Mouse (Mus musculus) heart, adult 11 months (tissue): ENCODE results near the gene Ccer2.
A peak's percentile ranks its signal among the peaks of the same experiment; 100 is the strongest.

Experiments
- DNase-seq: peaks from one replicate; pipeline ENCODE4 v3.0.0; 2022

Ccer2 gene

DNA sequence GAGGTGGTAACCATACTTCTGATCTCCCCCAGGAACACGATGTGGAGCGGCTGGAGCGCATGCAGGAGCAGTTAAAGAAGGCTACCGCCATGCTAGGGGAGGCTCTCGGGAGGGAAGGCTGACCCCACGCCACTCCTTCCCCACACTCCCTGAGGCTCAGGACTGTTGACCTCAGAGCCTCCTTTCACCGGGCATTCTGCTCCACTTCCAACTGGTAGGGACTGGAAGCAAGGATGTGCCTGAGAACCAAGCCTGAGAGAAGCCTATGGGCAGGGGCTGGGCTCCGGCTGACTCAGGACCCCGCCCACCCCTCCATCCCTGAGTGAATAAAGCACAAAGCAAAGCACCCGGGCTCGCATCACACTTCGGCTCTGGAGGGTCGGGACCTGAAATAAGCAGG lies 2.6 kb downstream of the Ccer2 start:
- DNase-seq = peak; percentile 86

DNA sequence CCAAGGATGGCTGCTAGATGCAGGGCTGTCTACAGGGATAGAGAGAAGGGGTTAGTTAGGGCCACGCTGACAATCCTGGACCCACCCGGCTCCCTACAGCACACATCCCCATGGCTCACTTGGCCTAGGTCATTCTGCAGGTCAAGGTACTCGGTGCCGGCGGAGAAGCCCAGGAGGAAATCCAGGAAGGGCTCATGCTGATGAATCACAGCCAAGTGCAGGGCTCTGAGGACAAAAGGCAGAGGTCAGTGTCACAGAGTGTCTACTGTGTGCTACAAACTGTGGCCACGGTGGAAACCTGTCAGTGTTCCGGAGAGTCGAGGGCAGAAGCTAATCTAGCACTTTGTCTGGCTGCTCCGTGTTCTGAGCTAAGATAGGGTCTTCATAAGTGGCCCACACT lies 5.9 kb downstream of the Ccer2 start:
- no peak for DNase-seq

DNA sequence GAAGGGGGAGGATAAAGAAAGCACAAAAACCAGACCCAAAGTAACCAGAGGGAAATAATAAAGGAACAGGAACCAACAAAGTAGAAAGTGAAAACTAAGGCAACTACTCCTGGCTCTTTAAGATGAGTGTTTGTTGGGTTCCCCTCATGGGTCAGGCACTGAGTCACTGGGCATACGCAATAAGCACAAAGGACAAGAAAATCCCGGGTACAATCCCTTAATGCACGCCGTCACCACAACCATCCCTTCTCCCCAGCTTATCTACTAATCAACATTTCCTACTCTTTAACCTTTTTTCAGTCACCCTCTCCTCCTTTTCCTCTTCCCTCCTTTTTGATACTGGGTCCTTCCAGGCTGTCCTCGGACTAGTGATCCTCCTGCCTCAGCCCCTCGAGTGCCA lies 9.2 kb downstream of the Ccer2 start:
- peak; percentile 83 for DNase-seq

DNA sequence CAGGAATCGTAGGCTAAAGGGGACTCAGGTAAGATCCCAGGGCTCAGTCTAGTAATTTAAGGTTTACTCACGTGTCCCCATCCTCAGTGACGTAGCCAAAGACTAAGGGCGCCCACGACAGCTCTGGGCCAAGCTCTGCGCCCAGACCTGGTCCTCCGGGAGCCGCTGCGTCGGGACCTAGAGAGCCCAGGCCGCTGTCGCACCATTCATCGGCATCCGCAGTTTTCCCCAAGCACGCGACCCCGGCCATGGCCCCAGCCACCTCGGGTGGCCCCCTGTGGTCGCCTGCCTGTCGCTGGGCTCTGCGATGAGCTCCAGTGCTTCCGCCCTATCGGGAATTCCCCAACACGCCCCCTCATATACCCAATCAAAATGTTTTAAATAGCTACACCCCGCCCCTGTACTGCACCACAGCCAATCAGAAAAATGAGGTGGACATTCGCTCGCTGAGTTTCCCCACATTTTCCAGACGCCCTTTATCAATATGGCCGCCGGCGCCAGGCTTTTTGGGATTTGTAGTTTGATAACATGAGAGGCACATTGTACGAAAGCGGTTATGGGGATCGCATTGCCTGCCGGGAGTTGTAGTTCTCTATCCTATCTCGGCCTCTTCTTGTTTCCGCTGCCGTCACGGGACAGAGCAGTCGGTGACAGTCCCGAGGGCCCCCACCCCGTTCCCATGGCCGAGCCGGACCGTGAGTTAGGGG lies 10.4 kb downstream of the Ccer2 start, which contains the start of gene Sirt2:
Gene Sirt2, plus strand, starts transcription at position 563 of the 707 bp plus-strand sequence.
- peak; percentile 100 for DNase-seq

DNA sequence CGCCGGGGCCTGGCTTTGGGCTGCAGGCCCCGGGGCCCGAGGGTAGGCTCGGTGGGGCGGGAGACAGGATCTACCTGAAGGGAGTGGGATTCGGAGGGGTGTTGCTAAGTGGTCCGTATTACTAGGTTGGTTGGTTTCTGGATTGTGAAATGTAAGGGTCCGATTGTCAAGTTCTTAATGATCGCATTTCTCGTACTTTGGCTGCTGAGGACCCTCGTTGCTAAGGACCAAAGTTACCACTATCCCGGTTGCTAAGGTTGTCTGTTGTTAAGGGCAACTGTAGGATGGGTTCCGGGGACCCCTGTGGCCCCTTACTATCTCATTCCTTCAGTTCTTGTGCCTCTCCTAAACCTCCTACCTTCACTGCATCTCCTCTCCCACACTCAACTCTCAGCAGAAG lies 10.9 kb downstream of the Ccer2 start:
- DNase-seq = no peak

DNA sequence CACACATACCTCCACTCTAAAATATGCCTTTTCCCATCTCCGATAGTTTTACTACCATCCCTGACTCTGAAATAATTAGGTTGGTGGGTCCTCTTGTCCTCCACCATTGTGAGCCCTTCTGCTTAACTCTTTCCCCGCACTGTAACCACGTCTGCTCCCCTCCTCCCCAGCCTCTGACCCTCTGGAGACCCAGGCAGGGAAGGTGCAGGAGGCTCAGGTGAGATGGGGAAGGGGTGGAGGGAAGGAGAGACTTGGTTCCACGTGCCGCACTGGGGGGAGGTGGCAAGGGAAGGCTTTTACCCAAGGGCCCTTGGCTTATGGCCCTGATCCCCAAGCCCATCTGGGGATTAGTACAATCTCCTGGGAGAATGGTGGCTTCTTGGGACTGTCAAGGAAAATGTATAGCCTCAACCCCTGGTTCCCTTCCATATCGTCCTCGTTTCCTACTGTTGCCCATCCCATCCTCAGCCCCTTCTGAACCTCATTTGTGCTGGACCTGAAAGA lies 11.5 kb downstream of the Ccer2 start, which contains the start of gene Nfkbib:
Gene Nfkbib, minus strand, starts transcription at position 51 of the 504 bp plus-strand sequence.
- peak; percentile 89 for DNase-seq

DNA sequence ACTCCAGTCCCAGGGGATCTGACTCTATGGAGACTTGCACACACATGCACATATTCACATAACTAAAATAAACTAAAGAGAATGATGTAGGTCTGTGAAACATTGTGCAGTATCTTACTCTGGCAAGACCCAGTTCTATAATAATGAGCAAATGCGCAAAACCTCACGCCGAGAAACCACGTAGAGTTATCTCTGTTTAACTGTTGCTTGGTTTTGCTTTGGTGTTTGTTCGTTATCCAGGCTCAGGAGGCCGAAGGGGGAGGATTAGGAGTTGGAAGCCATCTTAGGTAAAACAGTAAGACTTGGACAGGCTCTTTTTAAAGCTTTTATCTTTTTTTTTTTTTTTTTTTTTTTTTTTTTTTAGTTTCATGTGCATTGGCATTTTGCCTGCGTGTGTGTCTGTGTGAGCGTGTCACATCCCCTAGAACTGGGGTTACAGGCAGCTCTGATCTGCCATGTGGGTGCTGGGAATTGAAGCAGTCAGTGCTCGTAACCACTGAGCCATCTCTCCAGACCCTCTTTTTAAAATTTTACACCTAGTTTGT lies 13.5 kb downstream of the Ccer2 start:
- DNase-seq = no peak

DNA sequence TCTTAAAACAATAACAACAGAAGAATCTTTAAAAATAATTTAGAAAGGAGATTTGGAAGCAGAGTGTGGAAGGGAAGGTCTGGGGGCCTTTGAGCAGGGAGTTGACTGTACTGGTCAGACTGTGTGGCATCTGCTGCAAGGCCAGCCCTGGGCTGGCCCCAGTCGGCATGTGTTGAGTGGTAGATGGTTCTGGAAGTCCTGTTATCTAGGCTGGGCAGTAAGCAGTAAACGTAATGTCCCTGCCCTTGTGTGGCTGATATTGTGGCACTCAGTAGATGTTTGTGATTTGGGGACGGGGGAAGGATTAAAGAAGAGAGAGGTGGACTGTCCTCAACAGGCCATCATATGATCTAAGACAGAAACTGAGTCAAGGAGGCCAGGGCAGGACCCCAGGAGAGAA lies 14.3 kb downstream of the Ccer2 start:
- no peak for DNase-seq

DNA sequence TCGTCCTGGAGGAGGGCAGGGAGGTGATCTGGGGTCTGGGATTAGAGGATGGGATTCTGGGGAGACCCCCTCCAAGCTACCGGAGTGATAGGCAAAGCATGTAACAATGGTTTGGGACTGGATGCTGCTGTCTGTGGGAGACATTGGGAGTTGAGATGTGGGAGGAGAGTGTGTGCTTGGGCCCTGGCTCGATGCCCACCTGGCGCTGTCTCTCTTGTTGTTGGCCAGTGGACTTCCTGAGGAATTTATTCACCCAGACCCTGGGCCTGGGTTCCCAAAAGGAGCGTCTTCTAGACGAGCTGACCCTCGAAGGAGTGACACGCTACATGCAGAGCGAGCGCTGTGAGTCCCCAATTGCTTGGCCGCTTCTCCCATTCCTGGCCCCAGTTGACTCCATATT lies 15.9 kb downstream of the Ccer2 start:
- DNase-seq = no peak

DNA sequence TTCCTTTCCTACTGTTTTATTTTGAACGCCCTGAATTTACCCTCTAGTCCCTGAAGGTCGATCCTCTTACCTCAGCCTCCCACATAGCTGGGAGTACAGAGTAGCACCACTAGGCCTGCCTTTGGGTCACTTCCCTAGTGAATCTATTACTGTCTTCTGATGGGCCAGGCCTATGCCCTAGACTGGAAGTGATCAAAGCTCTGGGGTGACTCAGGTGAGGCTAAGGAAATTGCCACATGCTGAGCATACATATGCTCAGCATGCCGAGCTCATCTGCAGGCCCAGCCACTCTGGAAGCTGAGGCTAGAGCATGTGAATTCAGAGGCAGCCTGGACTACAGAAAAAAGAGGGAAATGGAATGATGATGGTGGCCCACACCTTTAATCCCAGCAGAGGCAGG lies 17.2 kb downstream of the Ccer2 start:
- no peak for DNase-seq

DNA sequence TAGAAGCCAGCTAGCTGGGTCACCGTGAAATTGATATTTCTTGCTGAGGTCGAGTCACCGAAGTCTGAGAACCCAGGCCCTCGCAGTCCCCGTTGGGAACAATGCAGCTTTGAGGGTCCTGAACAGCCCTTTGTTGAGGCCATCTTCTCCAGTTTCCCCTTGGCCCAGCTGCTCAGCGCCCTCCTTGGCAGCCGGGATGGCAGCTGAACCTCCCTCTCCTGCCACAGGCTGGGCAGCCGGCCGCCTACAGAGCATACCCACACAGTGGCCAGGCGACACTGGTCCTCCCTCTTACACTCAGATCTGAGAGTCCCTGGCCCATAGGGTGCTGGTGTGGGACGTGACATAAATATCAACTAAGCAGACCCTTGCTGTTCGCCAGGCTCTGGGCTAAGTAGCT lies 18.2 kb downstream of the Ccer2 start:
- DNase-seq = no peak

DNA sequence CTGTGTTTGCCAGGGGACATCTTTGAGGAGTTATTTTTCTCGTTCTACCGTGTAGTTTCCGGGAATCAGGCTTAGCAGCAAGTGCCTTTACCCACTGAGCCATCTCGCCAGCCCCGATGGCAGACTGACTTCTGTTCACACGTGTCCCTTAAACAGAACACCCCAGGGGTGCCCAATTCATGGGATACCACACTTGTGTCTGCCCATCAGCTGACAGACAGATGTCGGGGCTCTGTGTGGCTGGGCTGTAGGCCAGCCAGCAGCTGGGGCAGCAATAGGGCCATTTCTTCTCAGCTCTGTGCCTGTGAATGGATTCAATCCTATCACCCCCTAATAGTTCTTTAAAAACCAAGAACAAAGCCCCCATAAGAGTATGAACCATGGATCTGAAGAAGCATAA lies 19.2 kb downstream of the Ccer2 start:
- no peak for DNase-seq

DNA sequence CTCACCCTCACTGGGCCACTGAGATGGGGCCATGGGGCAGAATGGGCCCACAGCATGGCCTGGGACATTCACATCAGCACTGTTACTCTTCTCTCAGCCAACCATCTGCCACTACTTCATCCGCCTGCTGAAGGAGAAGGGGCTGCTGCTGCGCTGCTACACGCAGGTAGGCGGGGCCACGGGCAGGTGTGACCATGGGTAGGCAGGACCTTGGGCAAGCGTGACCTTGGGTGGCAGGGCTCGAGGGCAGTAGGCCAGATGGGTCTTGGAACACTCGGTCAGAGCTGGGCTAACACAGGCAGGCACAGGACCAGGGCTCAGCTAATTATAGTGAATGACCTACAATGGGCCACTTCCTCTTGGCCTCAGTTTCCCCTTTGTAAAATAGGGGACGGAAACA lies 22.9 kb downstream of the Ccer2 start:
- DNase-seq = no peak

DNA sequence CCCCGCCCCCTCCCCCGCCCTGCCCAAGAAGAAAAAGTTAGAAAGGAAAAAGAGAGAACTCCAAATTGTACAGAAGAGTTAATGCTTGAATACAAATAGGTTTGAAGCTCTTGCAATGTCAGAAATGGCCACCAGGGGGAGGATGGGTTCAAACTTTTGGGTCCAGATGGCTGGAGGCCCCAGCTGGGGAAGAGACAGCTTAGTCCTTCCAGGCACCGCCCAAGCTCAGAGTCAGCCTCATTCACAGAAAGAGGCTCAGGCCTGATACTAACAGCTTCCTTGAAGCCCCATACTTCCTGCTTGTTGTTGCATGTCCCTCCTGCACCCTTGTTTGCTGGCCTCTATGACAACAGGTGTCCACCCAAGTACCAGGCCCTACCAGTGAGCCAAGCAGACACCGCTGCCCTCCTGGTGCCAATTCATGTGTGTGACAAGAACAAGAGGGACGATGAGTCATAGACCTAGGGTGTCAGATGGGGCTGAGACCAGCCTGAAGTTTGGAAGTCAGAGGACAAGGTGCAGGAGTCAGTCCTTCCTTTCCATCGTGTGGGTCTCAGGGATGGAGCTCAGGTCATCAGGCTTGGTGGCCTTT lies 24.2 kb downstream of the Ccer2 start:
- DNase-seq = peak; percentile 98

DNA sequence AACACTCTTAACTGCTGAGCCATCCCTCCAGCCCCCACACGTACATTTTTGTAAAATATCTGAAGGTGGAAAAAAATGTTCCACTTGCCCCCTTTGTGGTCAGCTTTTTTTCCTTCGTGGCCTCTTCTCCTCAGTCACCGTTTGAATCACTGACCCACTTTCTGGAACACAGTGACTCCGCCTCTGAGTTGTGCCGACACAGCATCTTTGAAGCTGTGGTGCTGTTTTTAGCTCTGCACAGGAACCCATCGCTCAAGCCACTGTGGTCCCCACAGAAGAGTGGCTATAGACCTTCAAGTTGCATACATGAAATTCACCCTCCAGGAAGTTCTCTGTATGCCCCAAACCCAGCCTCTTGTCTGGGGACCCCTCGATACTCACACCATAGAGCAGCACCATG lies 24.9 kb downstream of the Ccer2 start:
- DNase-seq = peak; percentile 95

DNA sequence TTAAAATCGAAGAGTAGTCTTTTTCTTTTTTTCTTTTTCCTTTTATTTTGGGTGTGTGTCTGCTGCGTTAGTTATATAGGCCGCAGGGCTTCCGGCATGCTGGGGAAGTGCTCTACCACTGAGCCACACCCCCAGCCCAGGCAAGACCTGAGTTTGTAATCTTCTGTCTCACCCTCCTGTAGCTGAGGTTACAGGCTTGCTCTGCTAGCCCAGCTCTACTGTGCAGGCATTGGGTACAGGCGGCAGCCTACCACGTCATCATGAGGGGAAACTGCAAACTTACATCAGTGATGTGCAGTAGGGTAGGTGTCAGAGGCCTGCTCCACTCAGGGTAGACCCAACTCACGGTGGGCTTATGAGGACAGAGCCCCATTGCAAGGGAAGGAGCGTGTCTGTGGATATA lies 25.3 kb downstream of the Ccer2 start:
- no peak for DNase-seq

DNA sequence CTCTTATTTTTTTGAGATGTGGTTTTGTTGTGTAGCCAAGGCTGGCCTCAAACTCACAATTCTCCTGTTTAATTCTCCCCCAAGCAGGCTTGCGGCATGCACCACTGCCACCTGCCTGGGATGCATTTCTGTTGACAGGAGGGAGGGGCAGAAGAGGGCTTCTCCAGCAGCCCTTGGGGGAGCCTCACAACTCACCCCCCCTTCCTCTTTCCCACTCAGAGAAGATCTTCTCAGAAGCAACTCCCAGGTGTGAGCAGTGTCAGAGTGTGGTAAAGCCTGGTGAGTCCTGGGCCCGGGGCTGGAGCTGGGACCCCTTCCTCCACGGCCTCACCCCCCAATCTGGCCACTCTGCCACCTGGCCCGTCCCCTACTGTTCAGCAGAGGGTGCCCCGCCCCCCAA lies 29.2 kb downstream of the Ccer2 start:
- DNase-seq = no peak

DNA sequence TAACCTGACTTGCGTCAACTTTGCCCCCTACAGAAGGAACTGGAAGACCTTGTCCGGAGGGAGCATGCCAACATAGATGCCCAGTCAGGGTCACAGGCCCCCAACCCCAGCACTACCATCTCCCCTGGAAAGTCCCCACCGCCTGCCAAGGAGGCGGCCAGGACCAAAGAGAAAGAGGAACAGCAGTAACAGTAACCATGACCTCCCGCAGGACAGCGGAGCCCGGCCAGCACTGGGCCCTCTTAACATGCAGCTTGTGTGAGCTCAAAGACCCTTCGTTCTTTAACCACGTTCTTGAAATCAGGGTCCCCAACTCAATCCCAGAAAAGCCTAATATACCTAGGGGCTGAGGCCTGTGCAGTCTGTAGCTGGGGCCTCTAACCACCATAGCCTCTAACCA lies 31.9 kb downstream of the Ccer2 start:
- DNase-seq = no peak

DNA sequence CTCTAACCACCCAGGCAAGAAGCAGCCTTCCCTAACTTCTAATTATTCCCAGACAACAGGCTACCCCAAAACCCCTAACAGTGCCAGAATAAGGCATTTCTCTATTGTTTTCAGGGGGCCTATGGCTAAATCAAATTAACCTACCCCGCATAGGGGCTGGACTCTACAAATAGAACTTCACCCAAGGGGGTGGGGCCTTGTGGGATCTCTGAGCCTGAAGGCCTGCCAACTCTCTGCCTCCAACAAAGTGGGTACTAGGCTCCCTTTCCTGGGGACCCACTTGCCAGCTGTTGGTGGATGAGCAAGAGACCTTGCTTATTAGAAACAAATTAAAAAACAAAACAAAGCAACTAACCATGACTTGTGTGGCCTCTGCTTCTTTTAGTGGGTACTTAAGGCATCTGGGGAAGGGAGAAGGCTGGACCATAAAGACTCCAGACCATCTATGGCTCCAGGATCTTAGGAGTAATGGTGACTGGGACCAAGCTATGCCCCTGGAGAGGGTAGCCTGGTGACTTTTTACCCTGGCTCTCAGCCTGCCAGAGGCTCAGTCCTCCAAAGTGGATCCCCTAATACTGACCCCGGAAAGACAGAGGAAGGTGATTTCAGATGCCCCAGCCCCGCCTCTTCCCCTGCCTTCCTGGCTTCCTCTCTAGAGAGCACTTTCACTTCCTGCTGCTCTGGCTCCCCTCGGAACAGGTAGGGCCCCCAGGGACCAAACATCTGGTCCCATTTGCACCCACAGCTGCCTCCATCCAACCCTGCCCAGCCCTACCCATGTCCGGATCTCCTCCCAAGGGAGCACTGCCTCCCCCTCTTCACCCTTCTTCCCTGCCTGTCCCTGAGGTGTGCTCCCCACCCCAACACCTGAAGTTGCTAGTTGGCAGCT lies 32.6 kb downstream of the Ccer2 start, which contains the start of gene Rinl:
Gene Rinl, plus strand, starts transcription at position 663 of the 889 bp plus-strand sequence.
- DNase-seq = peak; percentile 96

DNA sequence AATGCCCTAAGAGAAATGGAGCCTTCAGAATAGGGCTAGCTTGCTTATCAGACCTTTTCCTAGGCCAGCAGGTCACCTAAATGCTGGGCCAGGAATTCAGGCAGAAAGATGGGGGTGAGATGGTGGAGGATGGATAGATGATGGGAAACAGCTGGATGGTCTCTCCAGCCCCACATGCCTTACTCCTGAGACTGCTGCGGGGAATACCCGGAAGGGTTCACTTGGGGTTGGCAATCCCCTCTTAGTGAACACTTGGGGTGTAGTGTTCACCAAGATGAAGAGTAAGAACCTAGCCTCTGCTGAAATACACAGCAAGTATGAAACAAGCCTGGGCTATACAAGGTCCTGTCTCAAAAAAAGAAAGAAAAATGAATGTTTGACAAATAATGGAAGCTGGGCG lies 33.3 kb downstream of the Ccer2 start:
- no peak for DNase-seq

DNA sequence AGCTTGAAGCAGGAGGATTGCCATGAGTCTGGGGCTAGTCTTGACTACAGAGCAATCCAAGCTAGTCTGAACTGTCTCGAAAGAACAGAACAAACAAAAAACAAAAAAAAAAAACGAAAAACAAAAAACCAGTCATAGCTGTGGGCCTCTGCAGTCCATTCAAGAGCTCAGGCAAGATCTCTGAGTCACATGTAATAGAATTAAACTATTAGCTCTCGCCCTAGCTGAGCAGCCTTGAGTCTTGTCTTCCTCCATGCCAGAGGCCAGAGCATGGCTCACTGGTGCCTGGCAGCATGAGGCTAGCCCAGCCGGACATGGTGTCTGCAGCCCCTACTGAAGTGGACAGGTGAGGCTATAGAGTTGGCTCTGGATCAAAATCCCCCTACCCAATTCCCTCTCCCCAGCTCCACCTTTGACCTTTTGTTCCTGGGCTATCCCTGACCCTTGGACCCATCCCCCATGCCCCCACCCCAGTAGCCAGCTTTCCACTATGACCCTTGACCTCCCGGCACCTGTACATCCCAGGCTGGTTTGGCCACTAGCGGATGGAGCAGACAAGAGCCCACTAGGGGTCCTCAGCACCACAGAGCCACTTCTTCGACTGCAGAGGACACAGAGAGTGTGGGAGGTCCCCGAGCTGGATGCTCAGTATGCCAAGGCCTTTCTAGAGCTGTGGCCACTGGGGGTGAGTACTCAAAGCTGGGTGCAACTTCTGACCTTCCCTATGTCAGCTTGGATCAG lies 34.3 kb downstream of the Ccer2 start:
- DNase-seq = no peak

DNA sequence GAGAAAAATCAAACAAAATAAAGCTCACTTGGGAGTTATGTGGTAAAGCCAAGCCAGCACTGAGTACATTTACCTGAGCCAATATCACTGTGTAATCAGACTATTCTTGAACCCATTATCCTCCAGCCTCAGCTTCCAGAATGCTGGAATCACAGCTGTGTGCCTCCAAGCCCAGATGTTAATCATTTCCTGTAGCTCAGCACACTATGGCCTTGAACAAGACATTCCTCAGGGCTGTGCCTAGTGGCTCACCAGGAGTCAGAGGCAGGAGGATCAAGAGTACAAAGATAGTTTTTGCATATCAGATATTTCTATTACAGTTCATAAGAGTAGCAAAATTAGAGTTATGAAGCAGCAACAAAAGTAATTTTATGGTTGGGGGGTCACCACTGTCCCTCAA lies 35.7 kb downstream of the Ccer2 start:
- no peak for DNase-seq
